Mouse (Mus musculus) left cerebral cortex, adult 18-20 months (tissue): ENCODE measurements at regions not wholly inside any gene's neighbourhood (a gene's known extent, or its start where the extent isn't known, plus 50 kb on each side); places are given as distances from the start of the nearest gene placed in this dataset.

ENCODE experiments used
- DNase-seq, 2 experiments: peaks; one replicate each; pipeline ENCODE4 v3.0.0; 2021 to 2022; ENCODE audit warnings: low spot score in 2 of 2, mixed read lengths in 1 of 2

DNA sequence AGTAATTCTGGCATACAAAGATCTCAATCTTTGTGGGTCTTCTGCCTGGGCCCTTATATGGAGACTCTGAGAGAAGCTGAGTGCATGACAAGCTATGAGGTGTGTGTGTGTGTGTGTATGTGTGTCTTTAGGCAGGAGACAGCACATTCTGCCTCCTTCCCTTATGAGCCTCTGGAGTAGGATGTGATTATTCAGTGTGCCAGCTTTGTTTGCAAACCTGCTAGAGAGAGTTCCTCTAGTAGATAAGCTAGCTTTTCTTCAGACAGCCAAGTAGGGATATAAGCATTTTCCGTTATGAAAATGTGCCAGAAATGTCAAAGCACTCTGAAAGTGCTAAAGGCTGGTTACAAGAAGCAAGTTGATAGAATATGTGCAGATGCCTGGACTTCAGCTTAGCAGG, 270.9 kb upstream of the Mmadhc start:
- no peak for DNase-seq

DNA sequence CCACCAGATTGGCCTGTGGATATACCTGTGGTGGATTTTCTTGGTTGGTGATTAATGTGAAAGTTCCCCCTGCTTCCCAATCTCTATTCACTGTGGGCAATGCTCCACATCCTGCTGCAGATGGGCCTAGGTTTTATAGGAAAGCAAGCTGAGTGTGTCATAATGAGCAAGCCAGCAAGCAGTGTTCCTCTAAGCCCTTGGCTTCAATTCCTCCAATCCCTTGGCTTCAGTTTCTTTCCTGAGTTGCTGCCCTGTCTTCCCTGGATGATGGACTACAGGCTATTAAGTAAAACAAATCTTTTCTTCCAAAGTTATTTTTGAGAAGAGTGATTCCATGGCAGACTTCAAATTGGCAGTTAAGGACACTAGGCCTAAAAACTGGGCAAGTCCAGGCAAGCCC, 257.4 kb upstream of the Mmadhc start:
- no peak for DNase-seq

DNA sequence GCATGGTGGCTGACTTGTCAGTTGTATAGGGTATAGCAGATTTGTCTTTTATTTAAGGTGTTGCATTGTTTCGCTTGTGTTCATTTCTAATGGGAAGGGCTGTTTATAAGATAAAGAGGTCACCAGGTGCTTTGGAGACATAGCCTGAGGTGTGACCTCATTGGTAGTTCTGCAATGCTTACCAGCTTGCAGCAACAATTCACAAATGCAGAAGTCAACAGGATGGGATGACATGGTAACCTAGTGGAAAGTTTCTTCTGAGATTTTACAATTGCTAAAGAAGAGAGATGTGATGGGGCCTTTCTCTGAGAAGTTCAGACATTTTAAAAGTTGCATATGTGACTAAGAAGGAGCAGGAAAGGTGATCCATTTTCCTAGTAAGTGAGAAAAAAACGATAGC, 255.8 kb upstream of the Mmadhc start:
- DNase-seq: no peak

DNA sequence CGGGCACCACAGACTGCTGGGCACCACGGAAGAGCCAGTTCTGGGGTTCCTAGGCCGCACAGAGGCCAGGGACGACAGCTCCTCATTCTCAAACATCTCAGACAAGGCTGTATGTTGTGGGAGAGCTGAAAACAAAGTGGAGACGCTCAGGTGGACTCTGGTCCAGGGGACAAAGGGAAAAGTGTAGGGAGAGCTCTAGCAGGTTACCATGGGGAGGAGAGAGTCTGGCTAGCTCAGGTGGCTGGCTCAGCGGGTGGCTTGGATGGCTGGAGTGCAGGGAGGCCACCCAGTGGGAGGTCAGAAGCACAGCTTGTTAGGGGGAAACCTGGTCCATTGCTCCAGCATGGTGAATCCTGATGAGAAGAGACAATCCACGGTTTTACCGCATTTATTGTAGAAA, 253.3 kb upstream of the Mmadhc start:
- no peak for DNase-seq

DNA sequence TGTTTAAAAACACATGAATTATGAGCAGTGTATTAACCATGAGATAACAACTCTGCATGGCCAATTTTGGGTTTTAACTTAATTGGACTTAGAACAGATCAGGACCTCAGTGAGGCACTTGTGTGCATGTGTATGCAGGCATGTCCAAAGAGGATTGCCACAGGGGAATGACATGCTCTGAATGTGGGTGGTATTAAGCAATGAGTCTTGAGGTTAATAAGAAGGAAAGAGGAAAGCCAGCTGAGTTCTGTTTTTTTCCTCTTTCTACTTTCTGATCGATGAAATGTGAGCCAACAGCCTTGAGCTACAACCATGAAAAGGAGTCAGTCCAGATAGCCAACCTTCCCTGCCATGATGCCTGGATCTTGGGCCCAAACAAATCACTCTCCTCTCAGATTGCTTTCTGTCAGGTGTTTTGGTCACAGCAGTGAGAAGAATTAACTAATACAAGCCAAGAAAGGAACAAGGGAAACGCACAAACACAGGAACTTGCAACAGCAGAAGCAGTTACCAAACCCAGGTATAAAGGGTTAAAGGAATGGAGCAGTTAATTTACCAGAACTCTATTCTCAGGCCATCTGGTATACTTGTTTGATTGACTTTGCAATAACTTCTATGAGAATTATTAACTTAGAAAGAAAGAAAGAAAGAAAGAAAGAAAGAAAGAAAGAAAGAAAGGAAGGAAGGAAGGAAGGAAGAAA, 243.3 kb upstream of the Mmadhc start:
- no peak for DNase-seq

DNA sequence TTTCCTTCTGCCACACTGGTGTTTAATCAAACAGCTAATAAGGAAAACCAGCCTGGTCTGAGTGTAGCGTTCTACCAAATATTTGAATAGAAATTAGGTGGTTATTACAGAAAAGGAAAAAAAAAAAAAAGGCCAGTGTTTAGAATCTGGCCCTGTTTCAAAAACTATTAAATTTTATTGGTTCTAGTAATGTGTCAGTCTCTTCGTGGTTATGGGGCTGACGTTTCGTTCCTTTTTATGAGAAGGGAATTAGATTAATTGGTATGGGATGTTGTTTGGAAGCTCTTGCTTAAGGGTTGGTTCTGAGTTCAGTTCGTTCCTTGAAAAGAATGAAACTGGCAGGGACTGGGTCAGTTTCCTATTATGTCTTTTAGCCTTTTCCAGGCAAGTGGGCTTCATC, 241.5 kb upstream of the Mmadhc start:
- DNase-seq: no peak

DNA sequence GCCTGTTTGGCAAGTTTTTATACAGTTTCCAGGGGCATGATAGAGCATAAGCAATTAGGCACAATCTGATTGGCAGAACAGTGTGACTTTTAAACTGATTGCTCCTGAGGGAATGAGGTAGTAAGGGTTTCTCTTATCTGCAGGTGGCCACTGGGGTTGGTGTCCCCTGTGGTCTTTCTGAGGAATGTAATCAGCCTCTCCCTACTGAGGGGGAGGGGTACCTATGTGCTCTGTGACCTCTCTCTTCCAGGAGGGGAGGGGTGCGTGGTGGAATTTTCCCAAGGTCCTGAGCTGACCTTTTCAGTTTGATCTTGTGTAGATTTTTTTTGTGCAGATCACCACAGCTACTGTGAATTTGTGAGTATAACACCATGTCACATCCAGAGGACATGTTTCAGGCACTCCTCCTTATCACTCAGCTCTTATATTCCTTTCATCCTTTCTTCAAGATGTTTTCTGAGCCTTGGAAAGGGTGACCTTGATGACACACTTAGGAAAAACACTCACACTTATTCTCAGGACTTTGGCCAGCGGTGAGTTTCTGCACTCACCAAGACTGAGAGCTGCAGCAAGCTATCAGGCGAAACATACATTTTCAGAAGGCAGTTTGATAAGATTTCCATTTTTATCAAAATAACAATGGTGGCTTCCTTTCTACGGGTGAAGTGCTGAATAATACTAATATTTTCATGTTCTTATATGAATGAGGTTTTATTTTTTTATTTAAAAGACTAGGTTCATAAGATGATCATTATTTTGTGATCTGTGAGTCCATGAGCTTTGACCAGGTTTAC, 238.7 kb upstream of the Mmadhc start:
- no peak for DNase-seq

DNA sequence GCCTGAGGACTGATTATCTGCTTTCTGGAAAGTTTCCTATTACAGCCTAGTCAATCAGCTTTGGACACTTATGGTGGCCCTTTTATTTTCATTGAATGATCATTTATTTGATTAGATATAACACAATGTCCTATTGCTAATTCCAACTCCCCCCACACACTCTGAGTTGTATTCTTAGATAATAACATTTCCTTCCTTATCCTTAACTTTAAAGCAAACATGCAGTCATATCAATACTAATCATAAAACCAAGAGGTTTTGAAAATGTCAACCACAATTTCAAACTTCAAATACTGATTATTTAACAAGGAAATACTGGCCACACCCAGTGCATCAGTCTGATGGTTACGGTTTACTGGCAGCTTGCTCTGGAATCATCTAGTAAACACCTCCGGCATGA, 237.1 kb upstream of the Mmadhc start:
- DNase-seq: no peak

DNA sequence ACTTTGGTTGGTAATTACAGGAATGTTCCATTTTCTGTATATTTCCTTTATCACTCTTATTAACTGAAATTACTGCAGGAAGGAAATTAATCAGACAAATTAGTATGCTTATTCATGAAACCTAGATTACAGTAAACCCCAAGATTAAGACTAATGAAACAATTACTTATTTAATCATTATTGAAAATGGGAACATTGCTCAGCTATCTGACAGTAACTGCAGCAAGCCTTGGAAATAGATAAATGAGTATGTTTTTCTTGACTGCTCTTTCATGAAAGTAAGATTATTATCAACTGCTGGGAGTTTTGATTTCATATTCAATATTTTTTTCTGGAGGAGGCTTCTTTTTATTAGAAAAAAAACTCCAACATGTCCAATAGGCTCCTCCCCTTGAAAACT, 230.8 kb upstream of the Mmadhc start:
- DNase-seq: no peak

DNA sequence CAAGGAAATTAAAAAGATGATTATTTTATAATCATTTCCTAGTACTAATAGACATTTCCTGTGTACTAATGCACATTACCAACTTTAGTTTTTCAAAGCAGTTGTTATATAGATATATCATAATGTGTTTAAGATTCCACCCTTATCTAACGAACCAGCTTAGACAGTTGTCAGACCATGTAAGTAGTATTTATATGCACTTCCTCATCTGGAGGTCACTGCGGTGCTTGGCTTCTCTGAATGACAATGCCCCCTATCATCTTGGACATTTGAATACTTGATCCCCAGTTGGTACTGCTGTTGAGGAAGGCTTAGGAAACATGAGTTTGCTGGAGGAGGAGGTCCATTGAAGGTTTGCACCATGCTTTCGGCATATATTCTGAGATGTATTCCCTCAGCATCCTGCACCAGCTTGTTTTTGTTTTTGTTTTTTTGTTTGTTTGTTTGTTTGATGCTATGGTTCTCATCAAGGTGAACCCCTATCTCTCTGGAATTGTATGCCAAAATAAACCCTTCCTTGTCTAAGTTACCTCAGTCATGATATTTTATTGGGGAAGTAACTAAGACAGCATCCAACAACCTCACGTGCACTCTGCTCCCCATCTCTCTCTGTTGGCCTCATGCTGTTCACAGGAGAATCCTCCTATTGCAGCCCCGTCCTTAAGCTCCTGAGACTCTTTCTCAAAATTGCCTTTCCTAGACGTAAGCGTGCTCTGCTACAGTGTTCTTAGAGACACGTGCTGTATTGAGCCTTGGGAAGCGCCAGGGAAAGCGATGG, 228.4 kb upstream of the Mmadhc start:
- no peak for DNase-seq

DNA sequence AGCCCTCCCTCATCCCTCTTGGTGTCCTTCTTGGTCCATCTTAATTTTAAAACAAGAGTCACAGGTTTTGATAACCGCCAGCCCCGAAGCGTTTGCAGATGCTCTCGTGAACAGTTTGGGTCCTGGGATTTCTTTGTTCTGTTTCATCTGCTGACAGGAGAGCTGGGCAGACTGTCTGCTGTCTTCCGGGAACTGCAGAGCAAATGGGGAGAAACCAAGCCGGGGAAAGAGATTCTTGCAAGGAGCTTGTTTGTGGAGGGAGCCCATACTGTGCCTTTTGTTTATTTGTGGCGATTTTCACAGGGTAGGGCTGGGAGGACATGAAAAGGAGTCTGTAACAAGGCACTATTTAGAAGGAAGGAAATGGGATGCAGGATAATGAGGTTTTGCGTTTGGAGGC, 223.6 kb upstream of the Mmadhc start:
- DNase-seq: no peak

DNA sequence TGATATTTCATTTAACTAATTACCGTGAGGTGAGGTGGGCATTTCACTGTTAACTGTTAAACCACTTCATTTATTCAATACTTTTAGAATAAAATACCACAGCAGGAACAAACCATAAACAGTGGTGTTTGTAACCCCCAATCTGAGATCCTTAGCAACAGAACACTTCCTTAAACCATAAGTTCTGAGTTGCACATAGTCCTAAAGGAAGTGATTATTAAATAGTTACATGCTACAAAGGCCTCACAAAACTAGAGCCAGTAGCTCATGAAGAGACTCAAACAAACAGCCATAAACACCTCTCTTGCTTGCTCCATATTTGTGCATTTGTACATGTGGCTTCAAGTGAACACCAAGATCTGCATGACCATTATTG, 222.5 kb upstream of the Mmadhc start:
- no peak for DNase-seq

DNA sequence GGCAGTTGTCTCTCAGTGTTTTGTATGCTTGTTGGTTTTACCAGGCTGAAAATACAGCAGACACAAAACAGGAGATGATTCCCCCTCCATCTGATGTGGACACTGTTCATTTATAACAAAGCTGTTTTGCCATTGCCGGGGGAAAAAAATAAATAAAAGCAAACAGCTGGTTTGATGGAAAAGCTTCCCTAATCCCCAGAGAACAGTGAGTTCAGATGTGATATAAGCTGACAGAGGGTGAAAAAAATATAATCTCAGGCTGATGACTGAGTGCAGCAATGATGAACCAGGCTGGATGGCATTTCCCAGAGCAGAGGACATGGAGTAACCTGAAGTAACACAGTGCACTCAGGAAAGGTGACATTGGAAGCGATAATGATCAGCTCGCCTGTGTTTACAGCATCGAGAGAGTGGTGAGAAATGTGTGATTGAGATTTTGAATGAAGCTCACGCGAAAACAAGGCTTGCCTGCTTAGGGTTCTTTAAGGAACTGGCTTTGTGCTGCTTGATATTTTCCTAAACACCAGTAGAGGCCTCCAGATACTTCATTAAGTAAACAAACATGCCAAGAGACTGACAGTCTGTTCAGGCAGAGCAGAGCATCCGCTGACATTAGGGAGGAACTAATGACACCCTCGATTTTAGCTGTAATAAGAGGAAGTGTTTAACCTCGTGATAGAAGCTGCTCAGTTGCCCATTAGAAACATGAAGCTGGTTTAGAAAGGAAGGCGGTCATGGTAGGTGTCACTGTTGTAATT, 221.9 kb upstream of the Mmadhc start:
- DNase-seq: no peak

DNA sequence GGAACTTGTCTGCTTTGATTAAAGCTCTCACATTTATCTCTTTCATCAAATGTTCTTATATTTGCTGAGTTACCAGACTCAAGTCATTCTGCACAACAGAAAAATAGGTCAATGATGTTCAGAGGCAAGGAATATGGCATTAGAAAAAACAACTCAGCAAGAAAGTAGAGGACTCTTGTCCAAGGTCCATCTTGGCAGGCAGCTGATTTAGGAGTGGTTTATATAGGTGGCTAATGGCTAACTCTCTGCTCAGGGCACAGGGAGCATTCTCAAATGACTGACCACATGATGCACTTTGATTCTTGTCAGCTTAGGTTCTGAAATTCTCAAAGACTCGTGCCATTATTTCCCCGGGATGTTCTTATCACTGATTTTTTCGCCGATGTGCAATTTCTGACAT, 216.7 kb upstream of the Mmadhc start:
- no peak for DNase-seq

DNA sequence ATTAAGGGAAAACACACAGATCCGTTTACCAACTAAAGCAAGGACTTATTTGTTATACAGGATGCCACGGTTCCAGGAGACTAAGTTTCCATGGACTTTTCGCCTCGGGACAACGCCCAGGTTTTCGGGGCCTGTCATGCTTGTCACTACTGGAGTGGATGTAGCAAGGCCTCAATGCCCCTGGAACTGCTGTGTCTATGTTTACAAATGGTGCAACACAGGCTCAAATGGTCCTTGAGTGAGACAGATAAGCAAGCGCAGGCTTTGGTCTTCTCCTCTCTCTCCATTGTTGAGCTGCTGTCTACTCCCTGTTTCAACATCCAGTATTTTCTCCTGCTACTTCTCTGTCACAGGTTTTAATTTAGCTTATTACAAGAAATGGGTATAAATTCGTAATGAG, 202.1 kb upstream of the Mmadhc start:
- DNase-seq: no peak

DNA sequence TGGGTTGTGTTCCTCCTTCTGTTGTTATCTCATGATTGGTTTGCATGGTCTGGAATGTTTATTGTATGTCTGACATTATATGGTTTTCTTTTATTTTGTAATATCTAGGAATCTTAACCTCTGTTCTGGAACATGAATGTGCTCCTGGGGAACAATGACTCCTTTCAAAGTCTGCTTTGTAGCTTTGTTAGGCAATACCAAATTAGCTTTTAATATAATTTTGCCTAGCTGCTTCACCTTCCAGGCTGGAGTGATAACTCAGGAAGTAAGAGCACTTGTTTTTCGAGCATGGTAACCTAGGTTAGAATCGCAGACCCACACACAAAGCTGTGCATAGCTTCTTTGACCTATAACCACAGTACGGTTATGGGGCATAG, 199.4 kb upstream of the Mmadhc start:
- no peak for DNase-seq

DNA sequence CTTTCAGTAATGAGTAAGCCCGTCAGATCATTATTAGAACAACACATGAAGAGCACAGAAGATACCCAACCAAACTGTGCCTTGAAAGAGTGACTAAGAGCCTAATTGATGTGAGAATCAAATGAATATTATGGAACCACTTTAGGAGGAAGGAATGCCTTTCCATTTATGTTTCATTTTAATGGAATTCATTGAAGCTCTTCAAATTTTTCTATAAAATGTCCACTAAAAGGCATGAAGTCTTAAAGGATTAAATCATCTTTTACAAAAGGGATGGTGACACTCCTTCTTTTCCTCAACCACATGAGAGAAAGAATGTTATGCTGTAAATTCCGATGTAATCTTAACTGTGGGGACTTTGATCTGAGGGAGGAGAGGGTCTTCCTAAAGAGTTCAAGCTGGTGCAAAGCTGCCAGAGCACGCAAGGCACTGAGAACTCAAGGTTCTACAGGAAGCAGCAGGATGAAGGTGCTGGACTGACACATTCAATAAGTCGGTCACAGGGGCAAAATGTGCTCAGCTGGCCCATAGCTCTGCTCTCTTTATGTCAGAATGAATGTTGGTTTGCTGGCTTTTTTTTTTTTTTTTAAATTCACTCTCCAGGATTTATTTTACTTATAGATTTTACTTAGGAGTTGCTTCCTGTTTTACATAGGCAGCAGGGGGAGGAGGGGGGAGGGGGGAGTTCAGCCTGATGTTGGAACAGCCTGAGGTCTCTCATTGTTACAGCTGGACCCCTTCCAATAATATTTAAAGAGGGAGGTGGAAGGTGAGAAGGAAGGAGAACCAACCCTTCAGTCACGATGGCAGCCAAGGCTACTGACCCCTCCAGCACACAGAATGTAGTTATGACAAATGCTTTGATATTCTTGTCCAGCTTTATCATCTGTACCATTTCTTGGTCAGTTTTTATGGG, 198.8 kb upstream of the Mmadhc start:
- no peak for DNase-seq

DNA sequence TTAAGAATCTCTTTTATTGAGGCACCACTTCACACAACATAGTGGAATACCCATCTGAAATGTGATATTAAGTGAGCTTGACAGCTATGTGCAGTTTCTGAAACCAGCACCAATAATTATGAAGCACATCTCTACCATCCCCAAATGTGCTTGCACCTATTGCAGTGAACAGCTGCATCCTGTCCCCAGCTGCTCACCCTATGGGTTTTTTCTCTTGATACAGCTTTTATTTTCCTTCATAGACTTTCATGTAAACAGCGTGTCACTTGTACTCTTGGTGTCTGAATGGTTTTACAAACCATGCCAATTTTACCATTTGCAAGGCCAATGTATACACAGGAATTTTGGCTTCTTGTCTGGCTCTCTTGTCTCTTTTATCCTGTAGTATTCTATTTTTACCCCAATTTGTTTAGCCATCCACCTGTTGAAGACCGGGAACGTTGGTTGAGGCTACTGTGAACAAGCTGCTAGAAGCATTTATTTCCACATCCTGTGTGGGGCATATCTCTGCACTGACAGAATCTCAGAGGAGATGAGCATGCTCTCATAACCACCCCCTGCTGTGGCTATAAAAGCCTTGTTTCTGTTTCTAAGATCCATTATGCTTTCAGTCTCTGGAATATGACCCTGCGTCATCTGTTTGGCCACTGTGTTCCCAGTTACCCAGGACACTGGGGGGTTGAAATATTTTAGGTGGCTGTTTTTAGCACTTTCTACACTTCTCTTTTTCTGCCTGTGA, 197.2 kb upstream of the Mmadhc start:
- DNase-seq: no peak

DNA sequence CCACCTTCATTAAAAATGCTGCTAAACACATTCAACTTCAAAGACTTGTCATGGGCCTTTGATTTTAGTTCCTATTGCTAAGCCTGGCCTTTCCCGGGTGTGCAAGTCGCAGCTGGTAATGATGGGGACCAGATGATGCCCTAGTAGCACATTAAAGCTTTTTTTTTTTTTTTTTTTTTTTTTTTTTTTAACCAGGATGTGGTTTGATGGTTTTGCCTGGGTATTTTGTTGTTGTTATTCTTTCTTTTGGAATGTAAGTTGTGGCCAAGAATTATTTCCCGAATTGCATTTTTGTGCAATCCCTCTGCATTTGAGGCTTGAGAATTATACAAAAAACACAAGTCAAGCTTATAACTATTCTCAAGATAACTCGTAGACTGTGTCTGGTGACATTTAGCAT, 167.2 kb upstream of the Mmadhc start:
- no peak for DNase-seq

DNA sequence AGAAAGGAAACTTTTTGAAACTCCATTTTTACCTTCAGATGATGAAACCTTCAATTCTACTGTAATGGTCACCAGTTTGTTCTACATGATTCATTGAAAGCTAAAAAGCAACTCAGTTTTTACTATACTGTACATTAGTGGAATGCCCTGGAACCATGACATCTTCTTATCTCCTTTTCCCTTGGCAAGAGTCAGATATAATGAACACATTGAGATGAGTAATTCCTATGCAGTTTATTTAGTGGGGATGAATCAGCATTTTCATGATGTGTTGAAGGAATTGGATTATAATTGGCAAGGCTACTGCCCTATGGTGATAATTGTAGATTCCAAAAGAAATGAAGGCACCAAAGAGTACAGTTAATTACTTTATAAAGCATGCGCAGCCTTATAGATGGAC, 165.8 kb upstream of the Mmadhc start:
- DNase-seq: no peak
